Mouse (Mus musculus): ENCODE measurements around the gene Gpt2. TPM values are rescaled to one million over a fixed set of nuclear protein-coding genes. Genes with fewer than 3 reads are reported as not detected.

Gene Gpt2
- total RNA-seq, 2 experiments from 2014 or later: 33.9 to 36.6 TPM

DNA sequence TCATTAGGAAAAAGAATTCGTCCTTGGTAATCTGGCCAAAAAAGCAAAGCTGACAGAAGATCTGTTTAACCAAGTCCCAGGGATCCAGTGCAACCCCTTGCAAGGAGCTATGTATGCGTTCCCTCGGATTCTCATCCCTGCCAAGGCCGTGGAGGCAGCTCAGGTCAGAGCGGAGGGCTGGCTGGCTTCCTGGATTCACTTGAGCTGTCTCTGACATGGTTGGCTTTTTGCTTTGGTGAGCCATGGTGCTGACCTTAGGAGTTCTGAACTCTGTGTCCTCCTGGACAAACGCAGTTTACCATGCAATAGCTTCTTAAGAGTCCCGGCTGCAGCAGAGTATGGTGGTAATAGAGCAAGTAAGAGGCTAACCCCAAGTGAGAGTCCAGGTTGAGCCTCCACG lies 29.0 kb downstream of the Gpt2 start:
- no peak for DNase-seq (ENCODE audit: low spot score in 2 of 2)

- DNase-seq (ENCODE audit: low spot score in 2 of 2): no peak
Measured at GRCm38 (mm10) chr8:85524086-85524485, 31.7 kb downstream of the Gpt2 start.

GRCm38 (mm10) chr8:85526105-85526504 lies 33.7 kb downstream of the Gpt2 start:
- DNase-seq (ENCODE audit: low spot score in 2 of 2): peak in 1 of 2 experiments; percentile 58

DNA sequence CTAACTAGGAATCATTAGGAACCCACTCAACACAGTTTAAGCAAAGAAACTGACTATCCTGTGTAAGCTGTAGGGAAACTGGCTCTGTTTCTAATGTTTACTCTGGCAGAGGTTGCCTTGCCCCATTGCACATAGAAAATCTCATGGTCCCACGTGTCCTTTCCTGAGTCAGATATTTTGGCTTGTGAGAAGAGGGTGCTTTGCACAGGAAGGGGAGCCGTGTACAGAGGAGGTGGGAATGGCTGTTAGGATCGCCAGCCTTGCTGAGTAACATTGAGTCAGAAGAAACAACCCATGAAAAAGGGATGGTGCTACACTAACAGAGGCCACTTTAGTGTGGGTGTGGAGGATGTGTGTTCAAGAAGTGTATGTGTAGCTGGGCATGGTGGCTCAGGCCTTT lies 36.6 kb downstream of the Gpt2 start:
- no peak for DNase-seq (ENCODE audit: low spot score in 2 of 2)

GRCm38 (mm10) chr8:85530717-85531116 lies 38.3 kb downstream of the Gpt2 start:
- DNase-seq (ENCODE audit: low spot score in 2 of 2): no peak

- no peak for DNase-seq (ENCODE audit: low spot score in 2 of 2)
Measured at GRCm38 (mm10) chr8:85531471-85531870, 39.1 kb downstream of the Gpt2 start.

GRCm38 (mm10) chr8:85532843-85533242 lies 40.5 kb downstream of the Gpt2 start:
- no peak for DNase-seq (ENCODE audit: low spot score in 2 of 2)

- DNase-seq (ENCODE audit: low spot score in 2 of 2): no peak
Measured at GRCm38 (mm10) chr8:85533434-85533833, 41.1 kb downstream of the Gpt2 start.

GRCm38 (mm10) chr8:85534163-85534562 lies 41.8 kb downstream of the Gpt2 start:
- no peak for DNase-seq (ENCODE audit: low spot score in 2 of 2)

GRCm38 (mm10) chr8:85536332-85536731 lies 44.0 kb downstream of the Gpt2 start:
- no peak for DNase-seq (ENCODE audit: low spot score in 2 of 2)

DNA sequence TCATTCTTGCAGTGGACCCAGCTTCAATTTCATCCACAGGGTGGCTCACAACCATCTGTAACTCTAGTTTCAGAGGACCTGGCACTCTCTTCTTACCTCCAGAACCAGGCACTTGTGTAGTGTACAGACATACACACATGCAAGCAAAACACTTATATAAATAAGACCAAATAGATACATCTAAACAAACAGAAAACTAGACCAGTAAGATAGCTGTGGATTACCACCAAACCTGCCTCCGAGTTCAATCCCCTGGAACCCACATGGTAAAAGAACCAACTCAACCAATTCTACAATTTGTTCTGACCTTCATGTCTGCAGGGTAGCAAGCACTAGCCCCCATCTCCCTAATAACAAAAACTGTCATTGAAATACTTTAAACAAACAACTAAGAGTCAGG lies 59.6 kb downstream of the Gpt2 start:
- DNase-seq (ENCODE audit: low spot score in 2 of 2): no peak

GRCm38 (mm10) chr8:85554391-85555180 lies 62.2 kb downstream of the Gpt2 start:
- DNase-seq (ENCODE audit: low spot score in 2 of 2): no peak

- DNase-seq (ENCODE audit: low spot score in 2 of 2): peak; percentile 86 to 91
Measured at GRCm38 (mm10) chr8:85555181-85556145, 63.1 kb downstream of the Gpt2 start, which contains the start of gene Dnaja2. Gene Dnaja2, minus strand, starts transcription at chr8:85555344.

- no peak for DNase-seq (ENCODE audit: low spot score in 2 of 2)
Measured at GRCm38 (mm10) chr8:85556986-85557600, 64.7 kb downstream of the Gpt2 start.

GRCm38 (mm10) chr8:85557601-85557986 lies 65.2 kb downstream of the Gpt2 start:
- no peak for DNase-seq (ENCODE audit: low spot score in 2 of 2)

DNA sequence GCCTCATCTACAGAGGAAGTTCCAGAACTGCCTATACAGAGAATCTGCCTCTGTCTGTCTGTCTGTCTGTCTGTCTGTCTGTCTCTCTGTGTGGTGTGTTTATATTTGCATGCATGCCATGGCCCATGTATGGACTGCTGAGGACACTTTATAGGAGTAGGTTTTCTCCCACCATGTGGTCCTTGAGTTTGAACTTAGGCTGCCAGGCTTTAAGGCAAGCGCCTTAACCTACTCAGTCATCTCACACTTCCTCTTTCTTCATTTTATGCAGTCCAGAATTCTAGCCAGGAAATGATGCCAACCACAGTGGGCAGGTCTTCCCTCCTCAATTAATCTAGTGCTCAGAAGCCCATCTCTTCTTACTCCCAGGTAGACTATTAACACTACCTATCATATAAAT lies 66.8 kb downstream of the Gpt2 start:
- no peak for DNase-seq (ENCODE audit: low spot score in 2 of 2)

DNA sequence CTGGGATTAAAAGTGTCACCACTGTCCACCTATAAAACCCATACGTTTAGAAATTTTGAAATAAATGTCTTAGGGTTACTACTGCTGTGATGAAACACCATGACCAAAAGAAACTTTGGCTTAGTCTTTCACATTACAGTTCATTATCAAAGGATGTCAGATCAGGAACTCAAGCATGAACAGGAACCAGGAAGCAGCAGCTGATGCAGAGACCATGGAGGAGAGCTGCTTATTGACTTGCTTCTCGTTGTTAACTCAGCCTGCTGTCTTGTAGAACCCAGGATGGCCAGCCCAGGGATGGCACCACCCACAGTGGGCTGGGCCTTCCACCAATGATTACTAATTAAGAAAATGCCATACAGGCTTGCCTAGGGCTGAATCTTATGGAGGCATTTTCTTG lies 67.6 kb downstream of the Gpt2 start:
- no peak for DNase-seq (ENCODE audit: low spot score in 2 of 2)

- no peak for DNase-seq (ENCODE audit: low spot score in 2 of 2)
Measured at GRCm38 (mm10) chr8:85563336-85563735, 71.0 kb downstream of the Gpt2 start.

DNA sequence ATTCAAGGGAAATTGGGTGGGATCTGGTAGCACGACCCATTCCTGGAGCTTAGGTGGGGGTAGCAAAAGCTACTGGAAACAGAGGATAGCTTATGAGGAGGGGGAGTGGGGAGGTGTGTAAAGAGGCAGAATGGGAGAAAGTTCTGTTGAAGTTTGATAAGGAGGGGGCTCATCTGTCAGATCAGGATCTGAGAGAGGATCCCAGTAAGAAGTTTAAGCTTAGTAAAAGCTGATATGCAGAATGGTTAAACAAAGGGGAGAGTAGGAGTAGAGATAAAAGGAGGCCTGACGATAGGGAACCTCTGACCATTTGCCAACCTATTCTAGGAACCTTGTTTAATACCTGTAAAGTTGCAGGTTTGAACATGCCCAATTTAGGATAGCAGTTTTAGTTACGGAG lies 72.8 kb downstream of the Gpt2 start:
- DNase-seq (ENCODE audit: low spot score in 2 of 2): no peak

DNA sequence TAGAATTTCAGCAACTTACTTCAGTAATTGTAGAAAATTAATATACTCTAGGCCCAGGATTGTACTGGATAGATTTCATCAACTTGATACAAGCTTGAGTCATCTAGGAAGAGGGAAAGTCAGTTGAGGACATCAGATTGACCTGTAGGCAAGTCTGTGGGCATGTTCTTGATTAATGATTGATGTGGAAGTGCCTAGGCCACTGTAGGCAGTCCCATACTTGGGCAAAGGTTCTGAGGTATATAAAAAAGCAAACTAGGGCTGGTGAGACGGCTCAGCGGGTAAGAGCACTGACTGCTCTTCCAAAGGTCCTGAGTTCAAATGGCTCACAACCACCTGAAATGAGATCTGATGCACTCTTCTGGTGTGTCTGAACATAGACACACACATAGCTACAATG lies 75.4 kb downstream of the Gpt2 start:
- no peak for DNase-seq (ENCODE audit: low spot score in 2 of 2)

DNA sequence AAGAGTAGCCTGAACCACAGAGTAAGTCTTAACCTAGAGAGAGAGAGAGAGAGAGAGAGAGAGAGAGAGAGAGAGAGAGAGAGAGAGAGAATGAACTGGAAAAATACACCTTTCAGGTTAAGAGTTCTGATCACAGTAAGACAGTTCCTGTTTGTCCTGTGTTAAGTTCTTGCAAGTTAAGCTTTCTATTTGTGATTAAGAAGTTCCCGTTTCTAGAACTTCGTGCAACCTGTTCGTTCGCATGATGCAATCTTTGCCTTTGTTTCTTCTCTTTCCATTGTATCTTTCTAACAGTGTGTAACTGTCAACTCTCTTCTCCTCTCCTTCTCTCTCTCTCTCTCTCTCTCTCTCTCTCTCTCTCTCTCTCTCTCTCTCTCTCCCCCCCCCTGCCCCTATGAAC lies 78.1 kb downstream of the Gpt2 start:
- no peak for DNase-seq (ENCODE audit: low spot score in 2 of 2)

All from gastrocnemius, postnatal 4 days (tissue).